Mouse (Mus musculus): ENCODE data around the gene Ndufs8.

- TF ChIP-seq CTCF (IDR thresholded peaks at IDR 0.05; ENCODE audit: low read depth, low read length) (no peak), GATA1 (IDR thresholded peaks at IDR 0.05; ENCODE audit: borderline replicate concordance, low read length) (no peak), TAL1 (conservative IDR thresholded peaks at IDR 0.05; ENCODE audit: low read depth, low read length) (no peak)
Observed at GRCm38 (mm10) chr19:3929211-3929941, 16.8 kb upstream of the Ndufs8 start, which contains the start of gene Aldh3b1.

Measured in G1E (cell line).